Mouse (Mus musculus) forebrain, embryonic 11.5 days (tissue): ENCODE measurements around the gene Gm21961. TPM values are rescaled to one million over a fixed set of nuclear protein-coding genes. Genes with fewer than 3 reads are reported as not detected.

Source experiments
- polyA plus RNA-seq: library from polyadenylated mRNA; unstranded; fragments of >200 nt; fragmentation: Nextera tagmentation; extraction: Ambion mirVana; gene quantifications from 2 replicates; pipeline ENCODE4 v1.2.1, GENCODE M21; 2014

Gm21961 gene
- polyA plus RNA-seq, 1 experiment from 2014 or later: not detected

Other genes starting within 250 kb of the Gm21961 start
- not detected in 2 replicates for gene Gm21798, start 197.2 kb downstream of the Gm21961 start, polyA plus RNA-seq